Mouse (Mus musculus): Measurements from ENCODE around the gene Smyd3. TPM values are rescaled to one million over a fixed set of nuclear protein-coding genes. Genes with fewer than 3 reads are reported as not detected.

Gene Smyd3
- polyA plus RNA-seq, 1 experiment from 2014 or later: 18.9 TPM

GRCm38 (mm10) chr1:179477157-179477902, 40.5 kb downstream of the Smyd3 start:
- 65% methylated on average over 5 of the region's 5 CpGs for WGBS
- ATAC-seq (ENCODE audit: insufficient read depth, low FRiP score): no peak; the same call in 1 of the 2 replicates
- Histone ChIP-seq H3K27me3 (ENCODE audit: control insufficient read depth, insufficient read depth, low read length) (no peaks in the 10 kb centered on the region), H3K36me3 (ENCODE audit: control insufficient read depth, insufficient read depth, low read length) (no peaks in the 10 kb centered on the region), H3K4me3 (replicated peaks; ENCODE audit: low read length) (no peak overlapping the region), H3K4me1 (ENCODE audit: control insufficient read depth, insufficient read depth, low read length) (no peaks in the 10 kb centered on the region), H3K27ac (ENCODE audit: low read length) (no peak overlapping the region), H3K9me3 (replicated peaks; ENCODE audit: control insufficient read depth, low read length) (peaks cover 6% of the 10 kb centered on the region; the same call in 1 of the 2 replicates), H3K9ac (ENCODE audit: low read length) (no peak overlapping the region), H3K4me2 (ENCODE audit: low read depth, low read length) (no peak overlapping the region)

GRCm38 (mm10) chr1:179476461-179477156, 41.2 kb downstream of the Smyd3 start:
- Histone ChIP-seq H3K4me2 (ENCODE audit: low read depth, low read length) (no peak overlapping the region), H3K27me3 (ENCODE audit: control insufficient read depth, insufficient read depth, low read length) (no peaks in the 10 kb centered on the region), H3K9ac (ENCODE audit: low read length) (no peak overlapping the region), H3K4me1 (ENCODE audit: control insufficient read depth, insufficient read depth, low read length) (no peaks in the 10 kb centered on the region), H3K27ac (ENCODE audit: low read length) (no peak overlapping the region), H3K36me3 (ENCODE audit: control insufficient read depth, insufficient read depth, low read length) (no peaks in the 10 kb centered on the region), H3K9me3 (replicated peaks; ENCODE audit: control insufficient read depth, low read length) (peaks cover 10% of the 10 kb centered on the region; the same call in 1 of the 2 replicates), H3K4me3 (replicated peaks; ENCODE audit: low read length) (no peak overlapping the region)
- WGBS: 59% methylated on average over 6 of the region's 6 CpGs
- ATAC-seq (ENCODE audit: insufficient read depth, low FRiP score): 0 out of 2 replicates have a peak, but pooled peaks have one; percentile 33

GRCm38 (mm10) chr1:179474776-179475175, 43.1 kb downstream of the Smyd3 start:
- WGBS: 76% methylated on average over 8 of the region's 8 CpGs
- Histone ChIP-seq H3K36me3 (ENCODE audit: control insufficient read depth, insufficient read depth, low read length) (no peaks in the 10 kb centered on the region), H3K9me3 (replicated peaks; ENCODE audit: control insufficient read depth, low read length) (peaks cover 10% of the 10 kb centered on the region; the same call in 1 of the 2 replicates), H3K4me1 (ENCODE audit: control insufficient read depth, insufficient read depth, low read length) (no peaks in the 10 kb centered on the region), H3K27me3 (ENCODE audit: control insufficient read depth, insufficient read depth, low read length) (no peaks in the 10 kb centered on the region), H3K4me2 (ENCODE audit: low read depth, low read length) (no peak overlapping the region), H3K4me3 (replicated peaks; ENCODE audit: low read length) (no peak overlapping the region), H3K9ac (ENCODE audit: low read length) (no peak overlapping the region), H3K27ac (ENCODE audit: low read length) (no peak overlapping the region)
- ATAC-seq (ENCODE audit: insufficient read depth, low FRiP score): no peak

GRCm38 (mm10) chr1:179473920-179474643, 43.8 kb downstream of the Smyd3 start:
- Histone ChIP-seq H3K4me3 (replicated peaks; ENCODE audit: low read length) (no peak overlapping the region), H3K27ac (ENCODE audit: low read length) (no peak overlapping the region), H3K27me3 (ENCODE audit: control insufficient read depth, insufficient read depth, low read length) (no peaks in the 10 kb centered on the region), H3K4me2 (ENCODE audit: low read depth, low read length) (no peak overlapping the region), H3K36me3 (ENCODE audit: control insufficient read depth, insufficient read depth, low read length) (no peaks in the 10 kb centered on the region), H3K4me1 (ENCODE audit: control insufficient read depth, insufficient read depth, low read length) (no peaks in the 10 kb centered on the region), H3K9ac (ENCODE audit: low read length) (no peak overlapping the region), H3K9me3 (replicated peaks; ENCODE audit: control insufficient read depth, low read length) (peaks cover 10% of the 10 kb centered on the region; the same call in 1 of the 2 replicates)
- ATAC-seq (ENCODE audit: insufficient read depth, low FRiP score): no peak
- 53% methylated on average over 17 of the region's 17 CpGs for WGBS

- H3K4me3 ChIP-seq (replicated peaks; ENCODE audit: low read length): no peak overlapping the region
- 75% methylated on average over 8 of the region's 8 CpGs for WGBS
- no peaks in the 10 kb centered on the region for H3K36me3 ChIP-seq (ENCODE audit: control insufficient read depth, insufficient read depth, low read length)
- no peaks in the 10 kb centered on the region for H3K27me3 ChIP-seq (ENCODE audit: control insufficient read depth, insufficient read depth, low read length)
- no peak overlapping the region for H3K4me2 ChIP-seq (ENCODE audit: low read depth, low read length)
- no peak overlapping the region for H3K27ac ChIP-seq (ENCODE audit: low read length)
- H3K9me3 ChIP-seq (replicated peaks; ENCODE audit: control insufficient read depth, low read length): peaks cover 9% of the 10 kb centered on the region; the same call in 1 of the 2 replicates
- no peak for ATAC-seq (ENCODE audit: insufficient read depth, low FRiP score)
- H3K4me1 ChIP-seq (ENCODE audit: control insufficient read depth, insufficient read depth, low read length): no peaks in the 10 kb centered on the region
- H3K9ac ChIP-seq (ENCODE audit: low read length): no peak overlapping the region
Measured at GRCm38 (mm10) chr1:179467970-179468369, 49.9 kb downstream of the Smyd3 start.

- no peaks in the 10 kb centered on the region for H3K9me3 ChIP-seq (replicated peaks; ENCODE audit: control insufficient read depth, low read length)
- no peak overlapping the region for H3K4me2 ChIP-seq (ENCODE audit: low read depth, low read length)
- H3K27me3 ChIP-seq (ENCODE audit: control insufficient read depth, insufficient read depth, low read length): no peaks in the 10 kb centered on the region
- H3K9ac ChIP-seq (ENCODE audit: low read length): no peak overlapping the region
- 74% methylated on average over 5 of the region's 5 CpGs for WGBS
- no peak overlapping the region for H3K4me3 ChIP-seq (replicated peaks; ENCODE audit: low read length)
- ATAC-seq (ENCODE audit: insufficient read depth, low FRiP score): no peak
- peaks cover 10% of the 10 kb centered on the region for H3K4me1 ChIP-seq (ENCODE audit: control insufficient read depth, insufficient read depth, low read length)
- no peak overlapping the region for H3K27ac ChIP-seq (ENCODE audit: low read length)
- H3K36me3 ChIP-seq (ENCODE audit: control insufficient read depth, insufficient read depth, low read length): no peaks in the 10 kb centered on the region
Measured at GRCm38 (mm10) chr1:179462376-179462775, 55.5 kb downstream of the Smyd3 start.

- Histone ChIP-seq H3K36me3 (ENCODE audit: control insufficient read depth, insufficient read depth, low read length) (no peaks in the 10 kb centered on the region), H3K4me2 (ENCODE audit: low read depth, low read length) (no peak overlapping the region), H3K9ac (ENCODE audit: low read length) (no peak overlapping the region), H3K9me3 (replicated peaks; ENCODE audit: control insufficient read depth, low read length) (no peaks in the 10 kb centered on the region), H3K27me3 (ENCODE audit: control insufficient read depth, insufficient read depth, low read length) (no peaks in the 10 kb centered on the region), H3K4me1 (ENCODE audit: control insufficient read depth, insufficient read depth, low read length) (peaks cover 16% of the 10 kb centered on the region), H3K4me3 (replicated peaks; ENCODE audit: low read length) (no peak overlapping the region), H3K27ac (ENCODE audit: low read length) (no peak overlapping the region)
- ATAC-seq (ENCODE audit: insufficient read depth, low FRiP score): no peak
- WGBS: 63% methylated on average over 22 of the region's 22 CpGs
Measured at GRCm38 (mm10) chr1:179461019-179461814, 56.6 kb downstream of the Smyd3 start.

GRCm38 (mm10) chr1:179458987-179459368, 58.9 kb downstream of the Smyd3 start:
- Histone ChIP-seq H3K4me1 (ENCODE audit: control insufficient read depth, insufficient read depth, low read length) (peaks cover 16% of the 10 kb centered on the region), H3K36me3 (ENCODE audit: control insufficient read depth, insufficient read depth, low read length) (no peaks in the 10 kb centered on the region), H3K4me3 (replicated peaks; ENCODE audit: low read length) (no peak overlapping the region), H3K27me3 (ENCODE audit: control insufficient read depth, insufficient read depth, low read length) (no peaks in the 10 kb centered on the region), H3K9me3 (replicated peaks; ENCODE audit: control insufficient read depth, low read length) (no peaks in the 10 kb centered on the region), H3K27ac (ENCODE audit: low read length) (peak overlapping the region; percentile 66), H3K4me2 (ENCODE audit: low read depth, low read length) (no peak overlapping the region), H3K9ac (ENCODE audit: low read length) (no peak overlapping the region)
- 50% methylated on average over 10 of the region's 10 CpGs for WGBS
- ATAC-seq (ENCODE audit: insufficient read depth, low FRiP score): no peak

Data from stomach, embryonic 16.5 days (tissue).